ENCODE assay signal across 7 mouse cellular contexts in the genomic region with DNA sequence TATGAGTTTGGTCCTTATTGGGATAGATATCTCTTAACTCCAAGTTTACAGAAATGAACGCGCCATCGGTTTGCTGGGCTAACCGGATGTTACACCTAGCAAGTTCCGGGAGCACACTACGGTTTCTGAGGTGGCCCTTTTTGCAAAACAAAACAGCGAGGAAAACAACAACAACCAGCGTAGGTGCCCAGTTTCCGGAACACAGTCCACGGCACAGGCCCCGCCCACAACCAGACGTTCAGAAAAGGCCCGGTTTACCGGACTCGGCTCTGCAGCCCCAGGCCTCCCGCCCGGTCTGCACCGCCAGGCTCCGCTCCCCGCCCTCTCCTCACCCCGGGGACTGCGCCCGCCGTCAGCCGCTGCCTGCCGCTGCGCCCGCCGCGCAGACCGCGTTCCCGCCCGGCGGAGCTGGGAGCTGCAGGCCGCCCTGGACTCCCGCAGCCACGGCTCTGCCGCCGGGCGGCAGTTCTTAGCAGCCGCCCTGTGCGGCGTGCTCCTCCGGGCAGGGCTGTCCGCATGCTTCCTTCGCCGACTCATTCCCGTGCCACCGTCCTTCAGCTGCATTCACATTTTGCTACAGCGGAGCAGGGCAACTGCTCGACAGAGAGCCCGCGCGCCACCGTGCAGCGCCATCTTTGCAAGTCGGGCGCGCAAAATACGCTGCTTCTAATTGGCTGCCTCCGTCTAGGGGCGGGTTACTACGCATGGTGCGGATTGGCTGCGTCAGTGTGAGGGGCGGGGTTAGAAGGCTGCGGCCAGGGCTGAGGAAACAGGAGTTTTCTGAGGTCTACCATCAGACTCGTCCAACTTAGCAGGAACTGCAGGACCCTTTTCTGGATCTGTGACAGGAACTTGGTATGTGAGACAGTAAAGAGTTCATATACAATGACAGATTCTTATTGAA. TPM values are rescaled to one million over a fixed set of nuclear protein-coding genes. Genes with fewer than 3 reads are reported as not detected.
A peak's percentile ranks its signal among the peaks of the same experiment; 100 is the strongest.
DNase-seq lines count a peak whose midpoint lies in the region; ATAC-seq lines count a peak whose summit lies in the region.

Etaa1 (minus strand) TSS at position 645 of the 904 bp plus-strand sequence.

- peaks cover 34% of the 10 kb centered on the region for H3K36me3 ChIP-seq in embryonic facial prominence, embryonic 10.5 days (replicated peaks)
- H3K36me3 ChIP-seq in limb, embryonic 10.5 days: peaks cover 35% of the 10 kb centered on the region
- H3K36me3 ChIP-seq in midbrain, embryonic 13.5 days: peaks cover 17% of the 10 kb centered on the region

- peak within 1 kb of the TSS; percentile 98 for H3K27ac ChIP-seq in embryonic facial prominence, embryonic 10.5 days (replicated peaks)
- peak within 1 kb of the TSS; percentile 99 for H3K27ac ChIP-seq in limb, embryonic 10.5 days
- H3K27ac ChIP-seq in midbrain, embryonic 13.5 days: peak within 1 kb of the TSS; percentile 94

- H3K4me2 ChIP-seq in midbrain, embryonic 13.5 days (replicated peaks): peak within 1 kb of the TSS; percentile 67

- H3K9ac ChIP-seq in midbrain, embryonic 13.5 days (replicated peaks): peak within 1 kb of the TSS; percentile 90

- ATAC-seq in granulocyte monocyte progenitor cell, adult 5-6 weeks (replicated peaks; ENCODE audit: poor library complexity, severe bottlenecking): peak; percentile 98
- peak; percentile 100 for ATAC-seq in midbrain, embryonic 13.5 days

- DNase-seq in adrenal gland, postnatal 10 days: peak; percentile 97
- DNase-seq in embryonic facial prominence, embryonic 10.5 days (ENCODE audit: low spot score): peak; percentile 95
- peak; percentile 92 for DNase-seq in kidney, adult 11 months
- peak; percentile 93 for DNase-seq in limb, embryonic 10.5 days (ENCODE audit: low spot score)
- peak; percentile 84 for DNase-seq in spleen, adult 12 weeks (ENCODE audit: low spot score)

- H3K9me3 ChIP-seq in embryonic facial prominence, embryonic 10.5 days: no peaks in the 10 kb centered on the region
- H3K9me3 ChIP-seq in limb, embryonic 10.5 days (replicated peaks): no peaks in the 10 kb centered on the region
- no peaks in the 10 kb centered on the region for H3K9me3 ChIP-seq in midbrain, embryonic 13.5 days

- peak within 1 kb of the TSS; percentile 93 for H3K4me3 ChIP-seq in embryonic facial prominence, embryonic 10.5 days
- peak within 1 kb of the TSS; percentile 100 for H3K4me3 ChIP-seq in limb, embryonic 10.5 days
- peak within 1 kb of the TSS; percentile 90 for H3K4me3 ChIP-seq in midbrain, embryonic 13.5 days (replicated peaks)

- peaks cover 9% of the 10 kb centered on the region for H3K4me1 ChIP-seq in embryonic facial prominence, embryonic 10.5 days
- no peaks in the 10 kb centered on the region for H3K4me1 ChIP-seq in limb, embryonic 10.5 days
- peaks cover 20% of the 10 kb centered on the region for H3K4me1 ChIP-seq in midbrain, embryonic 13.5 days (replicated peaks)

- WGBS in embryonic facial prominence, embryonic 10.5 days: under 1% methylated on average over 69 of the region's 69 CpGs
- WGBS in limb, embryonic 10.5 days: under 1% methylated on average over 68 of the region's 69 CpGs
- under 1% methylated on average over 64 of the region's 69 CpGs for WGBS in midbrain, embryonic 13.5 days

- H3K27me3 ChIP-seq in embryonic facial prominence, embryonic 10.5 days (replicated peaks; ENCODE audit: low read depth, poor library complexity, severe bottlenecking): no peaks in the 10 kb centered on the region
- H3K27me3 ChIP-seq in limb, embryonic 10.5 days (ENCODE audit: low read depth, poor library complexity, severe bottlenecking): no peaks in the 10 kb centered on the region
- no peaks in the 10 kb centered on the region for H3K27me3 ChIP-seq in midbrain, embryonic 13.5 days

RNA-seq across cellular contexts. Expression of gene Etaa1, which starts in this region (rescaled TPM):
- 1 to 10 TPM; 6.8 to 9.2 TPM for total RNA-seq in adrenal gland, postnatal 10 days (2021)
- polyA plus RNA-seq in embryonic facial prominence, embryonic 10.5 days (2016; fragmentation: Nextera tagmentation; extraction: Ambion mirVana): 13.8 and 15.1 TPM in 2 replicates
- 8.2 and 23.0 TPM in 2 replicates for total RNA-seq in granulocyte monocyte progenitor cell, adult 5-6 weeks (2014; fragmentation: Nextera tagmentation)
- 19.1 and 21.0 TPM in 2 replicates for total RNA-seq in granulocyte monocyte progenitor cell, adult 5-6 weeks (2017)
- 13.8 and 15.1 TPM in 2 replicates for polyA plus RNA-seq in limb, embryonic 10.5 days (2016; fragmentation: Nextera tagmentation; extraction: Ambion mirVana)
- polyA plus RNA-seq in midbrain, embryonic 13.5 days (2015; fragmentation: Nextera tagmentation; extraction: Ambion mirVana): 8.0 and 8.3 TPM in 2 replicates

Comparison
In these comparisons a context has a peak if more than half of its experiments do, and no peak if none do; other contexts are left out.
1. Peak in every context shown above with its lines: DNase-seq, ATAC-seq, H3K4me3 ChIP-seq and H3K27ac ChIP-seq.